Mouse (Mus musculus) CD8-positive naive resting alpha-beta T cell, adult 2 months (primary cell): ENCODE data around the gene Letmd1.
"Not testable (repeated sequence)": the region's sequence is repeated elsewhere in the genome, so short reads cannot be mapped to it uniquely, and the experiment has no call there.

Source experiments
- DNase-seq, 2 experiments: peaks; one replicate each; pipeline ENCODE4 v3.0.0; 2022; ENCODE audit warnings: low read depth in 2 of 2, low spot score in 2 of 2

Letmd1 gene

GRCm38 (mm10) chr15:100449495-100449894 lies 19.3 kb upstream of the Letmd1 start:
- no peak for DNase-seq

- no peak for DNase-seq
Observed at GRCm38 (mm10) chr15:100451245-100451644, 17.6 kb upstream of the Letmd1 start.

- DNase-seq: no peak
Observed at GRCm38 (mm10) chr15:100452486-100452885, 16.3 kb upstream of the Letmd1 start.

GRCm38 (mm10) chr15:100456356-100456991 lies 12.3 kb upstream of the Letmd1 start:
- DNase-seq: no peak

GRCm38 (mm10) chr15:100457340-100457739 lies 11.5 kb upstream of the Letmd1 start:
- peak; percentile 73 to 76 for DNase-seq

- peak; percentile 56 to 77 for DNase-seq
Observed at GRCm38 (mm10) chr15:100458055-100458454, 10.8 kb upstream of the Letmd1 start.

GRCm38 (mm10) chr15:100460942-100461341 lies 7.9 kb upstream of the Letmd1 start:
- DNase-seq: peak in 1 of 2 experiments; percentile 34

GRCm38 (mm10) chr15:100461646-100462045 lies 7.2 kb upstream of the Letmd1 start:
- DNase-seq: no peak

- no peak for DNase-seq
Observed at GRCm38 (mm10) chr15:100462086-100462485, 6.7 kb upstream of the Letmd1 start.

GRCm38 (mm10) chr15:100463712-100464111 lies 5.1 kb upstream of the Letmd1 start:
- DNase-seq: peak; percentile 54 to 79

GRCm38 (mm10) chr15:100465432-100465831 lies 3.4 kb upstream of the Letmd1 start:
- no peak for DNase-seq

- DNase-seq: no peak
Observed at GRCm38 (mm10) chr15:100467738-100468137, 1.1 kb upstream of the Letmd1 start.

- no peak for DNase-seq
Observed at GRCm38 (mm10) chr15:100469189-100469545, 344 bp downstream of the Letmd1 start.

GRCm38 (mm10) chr15:100470037-100470436 lies 1.2 kb downstream of the Letmd1 start:
- no peak for DNase-seq

- DNase-seq: no peak
Observed at GRCm38 (mm10) chr15:100473926-100474503, 5.2 kb downstream of the Letmd1 start.

GRCm38 (mm10) chr15:100478351-100478750 lies 9.5 kb downstream of the Letmd1 start:
- DNase-seq: peak in 1 of 2 experiments; percentile 25

- no peak for DNase-seq
Observed at GRCm38 (mm10) chr15:100478925-100479324, 10.1 kb downstream of the Letmd1 start.

- DNase-seq: no peak
Observed at GRCm38 (mm10) chr15:100485576-100485975, 16.8 kb downstream of the Letmd1 start.

- DNase-seq: no peak
Observed at GRCm38 (mm10) chr15:100486450-100486849, 17.6 kb downstream of the Letmd1 start.

- DNase-seq: no peak
Observed at GRCm38 (mm10) chr15:100487050-100487449, 18.2 kb downstream of the Letmd1 start.

- DNase-seq: not testable (repeated sequence)
Observed at GRCm38 (mm10) chr15:100488297-100488696, 19.5 kb downstream of the Letmd1 start.

- no peak for DNase-seq
Observed at GRCm38 (mm10) chr15:100489263-100489662, 20.4 kb downstream of the Letmd1 start.

GRCm38 (mm10) chr15:100491966-100492365 lies 23.1 kb downstream of the Letmd1 start:
- DNase-seq: no peak
